Mouse (Mus musculus) hindbrain, embryonic 16.5 days (tissue): ENCODE measurements around the gene Ehbp1l1. TPM values are rescaled to one million over a fixed set of nuclear protein-coding genes. Genes with fewer than 3 reads are reported as not detected.

ENCODE experiments used
- ATAC-seq: fragments of 200-750 bp; cut with Nextera tagmentation; 2 replicates; pipeline ENCODE4 v1.8.0; 2017; ENCODE audit warnings: moderate TSS enrichment, moderate library complexity
- H3K27ac ChIP-seq: fragments of 300-500 bp; sonication (generic); 2 replicates; pipeline ENCODE4 v1.5.1; 2014; ENCODE audit warnings: low read depth, mild to moderate bottlenecking, control low read depth, low read length, moderate library complexity
- H3K27me3 ChIP-seq: fragments of 300-500 bp; sonication (generic); replicated peaks from 2 replicates; pipeline ENCODE4 v1.6.1; 2014; ENCODE audit warnings: low read length; ENCODE audit not compliant: control insufficient read depth, insufficient read depth
- H3K36me3 ChIP-seq: fragments of 300-500 bp; sonication (generic); 2 replicates; pipeline ENCODE4 v1.6.1; 2014; ENCODE audit warnings: mild to moderate bottlenecking, low read length, moderate library complexity, mixed read lengths; ENCODE audit not compliant: control insufficient read depth, insufficient read depth
- H3K4me1 ChIP-seq: fragments of 300-500 bp; sonication (generic); 2 replicates; pipeline ENCODE4 v1.6.1; 2014; ENCODE audit warnings: low read depth, low read length; ENCODE audit not compliant: control insufficient read depth, insufficient read depth
- H3K4me2 ChIP-seq: fragments of 300-500 bp; sonication (generic); 2 replicates; pipeline ENCODE4 v1.6.1; 2014; ENCODE audit warnings: mild to moderate bottlenecking, low read length, control low read depth, moderate library complexity
- H3K4me3 ChIP-seq: fragments of 300-500 bp; sonication (generic); 2 replicates; pipeline ENCODE4 v1.5.1; 2014; ENCODE audit warnings: mild to moderate bottlenecking, low read length, control low read depth, moderate library complexity
- H3K9ac ChIP-seq: fragments of 300-500 bp; sonication (generic); 2 replicates; pipeline ENCODE4 v1.6.1; 2014; ENCODE audit warnings: low read depth, mild to moderate bottlenecking, control low read depth, low read length, moderate library complexity
- H3K9me3 ChIP-seq: fragments of 300-500 bp; sonication (generic); 2 replicates; pipeline ENCODE4 v1.6.1; 2014; ENCODE audit warnings: mild to moderate bottlenecking, low read length, moderate library complexity; ENCODE audit not compliant: control insufficient read depth
- WGBS: fragments of 180-500 bp; shearing (Covaris S2); extraction: QIAGEN DNeasy Blood & Tissue Kit; methylation state at CpG from one replicate; pipeline ENCODE4 v1.1.7; 2014; 5-methylcytosine and 5-hydroxymethylcytosine counted together
- polyA plus RNA-seq: library from polyadenylated mRNA; unstranded; fragments of >200 nt; fragmentation: Nextera tagmentation; extraction: Ambion mirVana; gene quantifications from 2 replicates; pipeline ENCODE4 v1.2.1, GENCODE M21; 2015

The Ehbp1l1 gene
- polyA plus RNA-seq = 21.6 and 29.7 TPM in 2 replicates

DNA sequence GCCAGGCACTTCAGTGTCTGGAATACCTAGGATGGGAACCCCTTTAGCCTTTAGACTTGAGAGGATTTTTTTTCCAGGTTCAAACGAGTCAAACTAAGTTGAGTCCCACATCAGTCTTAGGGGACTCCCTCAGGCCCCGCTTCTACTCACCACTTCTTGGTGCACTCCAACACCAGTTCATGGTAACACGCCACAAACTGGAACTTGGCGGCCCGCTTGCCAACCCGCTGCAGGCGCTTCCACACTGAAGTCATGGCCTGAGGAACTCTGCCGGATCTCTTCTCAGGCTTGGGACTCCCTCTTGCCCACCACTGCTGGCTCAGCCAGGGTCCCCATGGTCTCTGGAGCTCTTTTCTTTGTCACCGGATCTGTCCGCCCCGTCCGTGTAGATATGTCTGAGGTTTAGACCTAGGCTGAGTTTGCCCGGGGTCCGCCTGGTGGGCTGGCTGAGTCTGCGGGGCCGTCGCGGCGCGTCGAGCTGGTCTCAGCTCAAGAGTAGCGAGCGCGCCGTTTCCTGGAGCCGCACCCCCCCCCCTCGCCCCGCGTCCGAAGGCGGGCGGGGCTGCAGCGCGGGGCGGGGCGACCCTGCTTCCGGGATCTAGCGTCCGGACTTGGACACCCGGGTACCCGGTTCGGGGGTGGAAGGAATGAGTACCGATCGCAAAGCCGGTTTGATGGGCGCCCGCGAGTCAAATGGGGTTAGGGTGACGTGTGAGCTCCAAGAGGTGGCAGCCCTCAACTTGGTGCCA, at the start of gene Ehbp1l1:
Ehbp1l1 (minus strand) TSS at position 551 of the 749 bp plus-strand sequence.
- Histone ChIP-seq H3K27me3 (no peaks in the 10 kb centered on the region), H3K36me3 (peaks cover 13% of the 10 kb centered on the region), H3K9me3 (no peaks in the 10 kb centered on the region), H3K4me3 (peak within 1 kb of the TSS; percentile 93), H3K4me1 (peaks cover 51% of the 10 kb centered on the region), H3K27ac (no peak within 1 kb of the TSS), H3K4me2 (peak within 1 kb of the TSS; percentile 99), H3K9ac (peak within 1 kb of the TSS; percentile 68)
- ATAC-seq = no peak
- 14% methylated on average over 48 of the region's 49 CpGs for WGBS

DNA sequence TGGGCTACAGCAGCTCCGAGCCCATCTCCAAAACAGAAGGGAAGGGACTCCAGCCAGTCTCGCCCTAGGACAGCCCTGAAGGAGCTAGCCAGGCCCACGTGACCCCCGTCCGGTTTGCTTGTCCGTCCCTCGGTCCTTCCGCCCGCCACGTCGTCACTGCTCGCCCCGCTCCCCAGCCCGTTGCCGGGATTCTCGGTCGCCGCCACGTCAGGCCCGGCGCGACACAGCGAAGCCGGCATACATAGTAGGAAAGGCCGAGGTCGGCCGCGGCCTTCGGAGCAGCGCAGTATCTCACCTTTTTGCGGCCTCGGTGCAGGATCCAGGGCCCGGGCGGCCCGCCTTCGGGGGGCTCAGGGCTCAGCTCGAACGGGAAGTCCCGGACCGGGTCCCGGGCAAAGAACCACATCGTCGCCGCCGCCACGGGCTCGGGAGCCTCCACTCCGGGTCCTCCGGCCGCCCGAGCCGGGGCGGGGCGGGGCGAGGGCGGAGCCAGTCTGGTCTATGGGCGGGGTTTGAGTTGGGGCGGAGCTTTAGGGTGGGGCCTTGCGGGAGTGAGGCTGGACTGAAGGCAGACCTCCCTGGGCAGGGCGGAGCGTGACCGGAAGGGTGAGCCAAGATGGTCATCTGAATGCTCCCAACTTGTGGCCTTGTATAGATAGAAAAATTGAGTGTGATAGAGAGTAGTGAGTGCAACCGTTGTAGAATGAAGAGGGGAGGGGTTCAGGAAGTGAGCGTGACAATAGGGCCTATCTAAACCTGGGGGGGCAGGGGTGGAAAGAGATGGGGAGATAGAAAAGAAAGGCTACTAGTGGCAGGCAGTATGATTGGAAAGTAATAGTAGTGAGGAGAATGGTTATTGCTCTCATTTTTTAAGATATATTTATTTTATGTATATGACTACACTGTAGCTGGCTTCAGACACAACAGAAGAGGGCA, 45.1 kb upstream of the Ehbp1l1 start, which contains the start of gene Scyl1:
Scyl1 (minus strand) TSS at position 495 of the 936 bp plus-strand sequence.
- no peaks in the 10 kb centered on the region for H3K27me3 ChIP-seq
- peak within 1 kb of the TSS; percentile 96 for H3K9ac ChIP-seq
- H3K4me2 ChIP-seq = peak within 1 kb of the TSS; percentile 61
- no peaks in the 10 kb centered on the region for H3K9me3 ChIP-seq
- H3K36me3 ChIP-seq = peaks cover 13% of the 10 kb centered on the region
- WGBS = under 1% methylated on average over 64 of the region's 64 CpGs
- ATAC-seq = peak; percentile 97
- H3K27ac ChIP-seq = peak within 1 kb of the TSS; percentile 91
- H3K4me3 ChIP-seq = peak within 1 kb of the TSS; percentile 89
- H3K4me1 ChIP-seq = peaks cover 11% of the 10 kb centered on the region

DNA sequence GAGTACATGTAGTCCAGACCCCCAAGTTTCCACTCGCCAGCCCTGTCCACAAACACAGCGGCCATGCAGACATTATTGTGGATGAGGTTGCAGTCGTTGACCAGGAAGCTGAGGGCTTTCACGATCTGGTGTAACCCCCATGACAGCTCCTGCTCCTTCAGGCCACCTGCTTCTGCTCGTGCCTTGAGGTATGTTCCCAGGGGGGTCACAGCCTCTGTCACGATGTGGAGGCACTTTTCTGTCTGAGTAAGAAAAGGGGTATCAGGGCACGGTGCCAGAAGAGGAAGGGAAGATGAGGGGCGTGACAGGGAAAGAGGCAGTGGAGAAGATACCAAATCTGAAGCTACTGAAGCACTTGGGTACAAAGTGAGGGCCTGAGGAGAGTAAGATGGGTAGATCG, 44.2 kb upstream of the Ehbp1l1 start:
- peak overlapping the region; percentile 89 for H3K4me3 ChIP-seq
- peaks cover 20% of the 10 kb centered on the region for H3K36me3 ChIP-seq
- H3K27ac ChIP-seq = peak overlapping the region; percentile 91
- H3K4me1 ChIP-seq = peaks cover 11% of the 10 kb centered on the region
- ATAC-seq = no peak
- H3K27me3 ChIP-seq = no peaks in the 10 kb centered on the region
- 35% methylated on average over 9 of the region's 9 CpGs for WGBS
- H3K4me2 ChIP-seq = peak overlapping the region; percentile 61
- H3K9me3 ChIP-seq = no peaks in the 10 kb centered on the region
- H3K9ac ChIP-seq = peak overlapping the region; percentile 96

DNA sequence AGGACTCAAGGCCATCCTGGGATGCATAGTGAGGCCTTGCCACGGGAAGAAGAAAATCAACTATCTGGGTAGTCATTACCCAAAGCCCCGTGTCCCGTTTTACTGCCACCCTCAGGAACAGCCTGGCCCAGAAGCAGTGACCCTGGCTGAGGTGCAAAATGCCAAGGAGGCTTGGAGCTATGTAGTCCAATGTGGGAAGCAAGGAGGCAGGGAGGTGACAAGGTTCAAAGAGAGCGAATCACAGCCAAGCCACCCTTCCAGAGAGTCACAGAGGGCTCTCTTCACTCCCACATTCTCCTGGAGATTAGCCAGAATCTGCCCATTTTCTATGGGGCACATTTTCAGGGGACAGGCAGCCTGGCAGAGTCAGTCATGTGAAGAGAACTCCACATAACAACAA, 41.2 kb upstream of the Ehbp1l1 start:
- 79% methylated on average over 4 of the region's 4 CpGs for WGBS
- Histone ChIP-seq H3K4me3 (no peak overlapping the region), H3K27me3 (no peaks in the 10 kb centered on the region), H3K9ac (no peak overlapping the region), H3K9me3 (no peaks in the 10 kb centered on the region), H3K4me1 (peaks cover 11% of the 10 kb centered on the region), H3K36me3 (peaks cover 36% of the 10 kb centered on the region), H3K27ac (no peak overlapping the region), H3K4me2 (no peak overlapping the region)
- no peak for ATAC-seq

DNA sequence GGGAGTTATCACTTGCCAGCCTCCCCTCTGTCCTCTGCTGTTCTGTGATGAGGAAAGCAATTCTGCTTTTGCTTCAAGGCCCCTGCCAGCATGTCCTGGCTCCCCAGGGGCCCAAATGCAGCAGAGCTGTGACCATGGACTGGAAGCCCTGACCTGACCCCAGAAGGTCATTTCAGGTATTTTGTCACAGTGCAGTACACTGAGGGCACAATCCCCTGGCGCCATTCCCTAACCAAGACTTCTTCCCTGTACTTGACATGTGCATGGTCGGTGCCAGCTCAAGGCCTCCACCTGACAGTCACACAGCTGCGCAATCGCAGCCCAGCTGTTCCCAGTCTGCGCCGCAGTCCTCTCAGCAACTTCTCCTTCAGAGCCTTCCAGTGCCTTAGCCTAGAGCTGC, 37.0 kb upstream of the Ehbp1l1 start:
- H3K4me1 ChIP-seq = no peaks in the 10 kb centered on the region
- no peak overlapping the region for H3K4me2 ChIP-seq
- WGBS = 95% methylated on average over 6 of the region's 6 CpGs
- H3K9me3 ChIP-seq = no peaks in the 10 kb centered on the region
- peaks cover 7% of the 10 kb centered on the region for H3K27me3 ChIP-seq
- no peak overlapping the region for H3K4me3 ChIP-seq
- H3K36me3 ChIP-seq = peaks cover 67% of the 10 kb centered on the region
- no peak overlapping the region for H3K9ac ChIP-seq
- ATAC-seq = no peak
- no peak overlapping the region for H3K27ac ChIP-seq

DNA sequence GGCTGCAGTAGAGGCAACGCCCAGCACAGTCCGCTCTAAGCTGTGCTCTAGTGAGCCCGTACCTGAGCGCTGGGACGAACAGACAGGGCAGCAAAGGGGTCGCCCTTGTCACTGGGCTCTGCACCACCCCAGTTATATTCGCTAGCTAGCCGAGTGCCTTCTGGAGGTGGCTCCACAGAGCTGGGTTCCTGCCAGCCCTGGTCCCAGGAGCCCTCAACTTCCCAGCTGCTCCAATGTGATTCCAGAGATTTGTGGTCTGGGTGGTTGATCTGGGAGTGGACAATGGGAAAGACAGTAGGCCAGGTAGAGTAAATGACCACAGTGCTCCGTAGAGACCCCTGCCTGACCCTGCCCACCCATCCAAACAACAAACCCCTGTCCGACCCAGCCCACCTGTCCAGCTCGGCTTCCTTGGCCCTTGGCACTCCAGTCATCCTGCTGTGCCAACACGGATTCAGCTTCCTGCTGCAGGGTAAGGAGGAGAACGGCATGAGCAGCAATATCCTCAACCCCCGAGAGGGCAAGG, 32.8 kb upstream of the Ehbp1l1 start:
- 83% methylated on average over 14 of the region's 14 CpGs for WGBS
- H3K27ac ChIP-seq = no peak overlapping the region
- no peak for ATAC-seq
- peaks cover 37% of the 10 kb centered on the region for H3K27me3 ChIP-seq
- H3K4me2 ChIP-seq = no peak overlapping the region
- H3K36me3 ChIP-seq = peaks cover 52% of the 10 kb centered on the region
- no peak overlapping the region for H3K4me3 ChIP-seq
- H3K9ac ChIP-seq = no peak overlapping the region
- H3K9me3 ChIP-seq = no peaks in the 10 kb centered on the region
- H3K4me1 ChIP-seq = peaks cover 12% of the 10 kb centered on the region

DNA sequence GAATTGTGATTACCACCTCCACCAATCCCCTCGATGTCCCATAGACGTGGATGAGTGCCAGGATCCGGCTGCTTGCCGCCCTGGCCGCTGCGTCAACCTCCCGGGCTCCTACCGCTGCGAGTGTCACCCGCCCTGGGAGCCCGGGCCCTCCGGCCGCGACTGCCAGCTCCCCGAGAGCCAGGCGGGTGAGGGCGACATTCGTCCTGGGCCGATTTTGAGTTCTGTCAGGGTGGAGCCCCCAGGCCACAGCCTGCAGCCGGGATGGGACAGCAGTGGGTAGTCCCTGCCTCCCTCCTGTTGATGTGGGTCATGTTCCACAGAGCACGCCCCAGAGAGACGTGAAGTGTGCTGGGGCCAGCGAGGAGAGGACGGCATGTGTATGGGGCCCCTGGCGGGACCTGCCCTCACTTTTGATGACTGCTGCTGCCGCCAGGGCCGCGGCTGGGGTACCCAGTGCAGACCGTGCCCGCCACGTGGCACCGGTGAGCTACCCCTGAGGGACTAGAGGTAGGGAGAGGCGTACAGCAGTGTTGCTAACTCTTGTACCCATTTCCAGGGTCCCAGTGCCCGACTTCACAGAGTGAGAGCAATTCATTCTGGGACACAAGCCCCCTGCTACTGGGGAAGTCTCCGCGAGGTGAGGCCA, 31.0 kb upstream of the Ehbp1l1 start:
- Histone ChIP-seq H3K4me2 (peak overlapping the region; percentile 33), H3K9me3 (no peaks in the 10 kb centered on the region), H3K27ac (no peak overlapping the region), H3K27me3 (peaks cover 45% of the 10 kb centered on the region), H3K9ac (peak overlapping the region; percentile 35; the same call in 1 of the 2 replicates), H3K4me3 (no peak overlapping the region; the same call in 1 of the 2 replicates), H3K4me1 (peaks cover 12% of the 10 kb centered on the region), H3K36me3 (peaks cover 44% of the 10 kb centered on the region)
- ATAC-seq = peak; percentile 28
- WGBS = 17% methylated on average over 36 of the region's 36 CpGs

DNA sequence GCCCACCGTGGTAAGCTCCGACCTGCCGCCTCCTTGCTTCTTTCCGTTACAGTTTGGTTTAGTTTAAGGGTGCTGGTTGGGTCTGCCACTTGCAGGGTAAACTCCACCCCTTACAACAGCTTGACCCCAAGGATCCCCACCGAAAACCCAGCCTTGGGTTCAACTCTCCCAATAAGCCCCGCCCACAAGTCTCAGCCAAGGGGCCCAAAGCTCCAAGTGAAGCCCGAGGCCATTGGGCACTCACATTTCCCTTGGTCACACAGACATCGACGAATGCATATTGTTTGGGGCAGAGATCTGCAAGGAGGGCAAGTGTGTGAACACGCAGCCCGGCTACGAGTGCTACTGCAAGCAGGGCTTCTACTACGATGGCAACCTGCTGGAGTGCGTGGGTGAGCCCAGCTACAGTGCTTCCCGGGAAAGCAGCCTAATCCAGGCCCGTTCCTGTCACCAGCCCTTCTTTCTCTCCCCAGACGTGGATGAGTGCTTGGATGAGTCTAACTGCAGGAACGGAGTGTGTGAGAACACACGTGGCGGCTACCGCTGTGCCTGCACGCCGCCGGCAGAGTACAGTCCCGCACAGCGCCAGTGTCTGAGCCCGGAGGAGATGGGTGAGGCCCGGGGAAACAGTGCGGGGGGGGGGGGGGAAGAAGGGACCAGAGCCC, 30.3 kb upstream of the Ehbp1l1 start:
- H3K27me3 ChIP-seq = peaks cover 45% of the 10 kb centered on the region
- WGBS = 15% methylated on average over 26 of the region's 29 CpGs

More for the DNA sequence above, 30.3 kb upstream of the Ehbp1l1 start:
- Histone ChIP-seq H3K27ac (no peak overlapping the region), H3K4me2 (peak overlapping the region; percentile 33), H3K4me1 (peaks cover 15% of the 10 kb centered on the region), H3K9me3 (no peaks in the 10 kb centered on the region), H3K4me3 (peak overlapping the region; percentile 5), H3K9ac (peak overlapping the region; percentile 35; the same call in 1 of the 2 replicates), H3K36me3 (peaks cover 40% of the 10 kb centered on the region)
- peak; percentile 31; the same call in 1 of the 2 replicates for ATAC-seq
